Mouse (Mus musculus) lung, postnatal 0 days (tissue): ENCODE measurements around the gene Rasal1. TPM values are rescaled to one million over a fixed set of nuclear protein-coding genes. Genes with fewer than 3 reads are reported as not detected.

Source experiments
- ATAC-seq: fragments of 200-750 bp; cut with Nextera tagmentation; 2 replicates; pipeline ENCODE4 v1.8.0; 2017; ENCODE audit warnings: moderate library complexity
- DNase-seq: peaks from one replicate; pipeline ENCODE4 v3.0.0-alpha.2; 2016; ENCODE audit warnings: low spot score
- H3K27ac ChIP-seq: fragments of 300-500 bp; sonication (generic); 2 replicates; pipeline ENCODE4 v1.5.1; 2014; ENCODE audit warnings: antibody characterized with exemption, mild to moderate bottlenecking, low read length, mixed read lengths
- H3K27me3 ChIP-seq: fragments of 300-500 bp; sonication (generic); replicated peaks from 2 replicates; pipeline ENCODE4 v1.6.1; 2014; ENCODE audit warnings: low read length, mixed read lengths; ENCODE audit not compliant: insufficient read depth
- H3K36me3 ChIP-seq: fragments of 300-500 bp; sonication (generic); 2 replicates; pipeline ENCODE4 v1.6.1; 2014; ENCODE audit warnings: low read length, mixed read lengths; ENCODE audit not compliant: insufficient read depth
- H3K4me1 ChIP-seq: fragments of 300-500 bp; sonication (generic); 2 replicates; pipeline ENCODE4 v1.6.1; 2014; ENCODE audit warnings: antibody characterized with exemption, low read depth, low read length, mixed read lengths; ENCODE audit not compliant: insufficient read depth
- H3K4me2 ChIP-seq: fragments of 300-500 bp; sonication (generic); replicated peaks from 2 replicates; pipeline ENCODE4 v1.6.1; 2014; ENCODE audit warnings: low read depth, mild to moderate bottlenecking, low read length, moderate library complexity, mixed read lengths
- H3K4me3 ChIP-seq: fragments of 300-500 bp; sonication (generic); 2 replicates; pipeline ENCODE4 v1.5.1; 2014; ENCODE audit warnings: low read depth, low read length
- H3K9ac ChIP-seq: fragments of 300-500 bp; sonication (generic); replicated peaks from 2 replicates; pipeline ENCODE4 v1.6.1; 2014; ENCODE audit warnings: low read depth, mild to moderate bottlenecking
- H3K9me3 ChIP-seq: fragments of 300-500 bp; sonication (generic); 2 replicates; pipeline ENCODE4 v1.6.1; 2016; ENCODE audit warnings: low read length, mixed read lengths
- CTCF ChIP-seq: IDR thresholded peaks from 2 replicates; pipeline ENCODE4 v1.5.1; 2016; ENCODE audit warnings: antibody characterized with exemption, mild to moderate bottlenecking
- EP300 ChIP-seq: IDR thresholded peaks from 2 replicates; pipeline ENCODE4 v1.6.1; 2016; ENCODE audit warnings: antibody characterized with exemption, mild to moderate bottlenecking, control low read depth
- WGBS: fragments of 180-500 bp; shearing (Covaris S2); extraction: QIAGEN DNeasy Blood & Tissue Kit; methylation state at CpG from one replicate; pipeline ENCODE4 v1.1.7; 2014; 5-methylcytosine and 5-hydroxymethylcytosine counted together
- polyA plus RNA-seq: library from polyadenylated mRNA; unstranded; fragments of >200 nt; fragmentation: Nextera tagmentation; extraction: Ambion mirVana; gene quantifications from 2 replicates; pipeline ENCODE4 v1.2.1, GENCODE M21; 2015

The Rasal1 gene
- polyA plus RNA-seq, 1 experiment from 2014 or later, result not detected

GRCm38 (mm10) chr5:120692034-120692433 is 43.4 kb downstream of the Rasal1 start:
- no peak overlapping the region for H3K4me2 ChIP-seq
- H3K4me3 ChIP-seq, result no peak overlapping the region
- TF ChIP-seq CTCF (no peak), EP300 (no peak)
- H3K9ac ChIP-seq, result no peak overlapping the region
- H3K27me3 ChIP-seq, result peaks cover 28% of the 10 kb centered on the region
- H3K36me3 ChIP-seq, result no peaks in the 10 kb centered on the region
- no peaks in the 10 kb centered on the region for H3K4me1 ChIP-seq
- H3K27ac ChIP-seq, result no peak overlapping the region
- DNase-seq, result no peak
- H3K9me3 ChIP-seq, result no peaks in the 10 kb centered on the region
- no peak for ATAC-seq
- WGBS, result 68% methylated on average over 19 of the region's 19 CpGs

GRCm38 (mm10) chr5:120693931-120694694 is 45.5 kb downstream of the Rasal1 start:
- Histone ChIP-seq H3K36me3 (no peaks in the 10 kb centered on the region), H3K4me1 (no peaks in the 10 kb centered on the region), H3K27me3 (peaks cover 28% of the 10 kb centered on the region), H3K27ac (no peak overlapping the region), H3K9ac (no peak overlapping the region), H3K4me2 (no peak overlapping the region), H3K4me3 (no peak overlapping the region), H3K9me3 (no peaks in the 10 kb centered on the region)
- 18% methylated on average over 36 of the region's 38 CpGs for WGBS
- ATAC-seq (no peak), DNase-seq (no peak)
- no peak for TF ChIP-seq EP300
- no peak for TF ChIP-seq CTCF

- Histone ChIP-seq H3K4me2 (no peak overlapping the region), H3K4me1 (no peaks in the 10 kb centered on the region), H3K27ac (no peak overlapping the region), H3K9ac (no peak overlapping the region), H3K4me3 (no peak overlapping the region), H3K27me3 (peaks cover 28% of the 10 kb centered on the region), H3K36me3 (no peaks in the 10 kb centered on the region), H3K9me3 (no peaks in the 10 kb centered on the region)
- ATAC-seq (no peak), DNase-seq (no peak)
- TF ChIP-seq EP300, result no peak
- no peak for TF ChIP-seq CTCF
- WGBS, result 5% methylated on average over 41 of the region's 41 CpGs
These were observed 46.1 kb downstream of the Rasal1 start for GRCm38 (mm10) chr5:120694695-120695074.

- no peaks in the 10 kb centered on the region for H3K36me3 ChIP-seq
- H3K4me3 ChIP-seq, result no peak overlapping the region
- no peak for ATAC-seq
- no peak for DNase-seq
- TF ChIP-seq EP300, result no peak
- TF ChIP-seq CTCF, result no peak
- peaks cover 31% of the 10 kb centered on the region for H3K27me3 ChIP-seq
- H3K4me1 ChIP-seq, result no peaks in the 10 kb centered on the region
- WGBS, result 73% methylated on average over 16 of the region's 16 CpGs
- no peak overlapping the region for H3K9ac ChIP-seq
- H3K4me2 ChIP-seq, result no peak overlapping the region
- H3K9me3 ChIP-seq, result no peaks in the 10 kb centered on the region
- H3K27ac ChIP-seq, result no peak overlapping the region
These were observed 47.6 kb downstream of the Rasal1 start for GRCm38 (mm10) chr5:120696057-120696743.

- Histone ChIP-seq H3K27me3 (peaks cover 31% of the 10 kb centered on the region), H3K9me3 (no peaks in the 10 kb centered on the region)
- TF ChIP-seq CTCF (no peak), EP300 (no peak)
These were observed 48.3 kb downstream of the Rasal1 start for GRCm38 (mm10) chr5:120696865-120697264.

GRCm38 (mm10) chr5:120698181-120698580 is 49.6 kb downstream of the Rasal1 start:
- Histone ChIP-seq H3K4me3 (no peak overlapping the region), H3K9ac (no peak overlapping the region), H3K36me3 (no peaks in the 10 kb centered on the region), H3K27me3 (peaks cover 31% of the 10 kb centered on the region), H3K27ac (no peak overlapping the region), H3K4me1 (no peaks in the 10 kb centered on the region), H3K9me3 (no peaks in the 10 kb centered on the region), H3K4me2 (no peak overlapping the region)
- TF ChIP-seq EP300 (no peak), CTCF (no peak)
- ATAC-seq (no peak), DNase-seq (no peak)
- WGBS, result 53% methylated on average over 3 of the region's 3 CpGs

More at GRCm38 (mm10) chr5:120696865-120697264, 48.3 kb downstream of the Rasal1 start:
- ATAC-seq (no peak), DNase-seq (no peak)
- Histone ChIP-seq H3K4me3 (no peak overlapping the region), H3K4me1 (no peaks in the 10 kb centered on the region), H3K36me3 (no peaks in the 10 kb centered on the region), H3K9ac (no peak overlapping the region), H3K4me2 (no peak overlapping the region), H3K27ac (no peak overlapping the region)
- WGBS, result 55% methylated on average over 4 of the region's 4 CpGs
